Mouse (Mus musculus) forebrain, postnatal 0 days (tissue): ENCODE results near the gene Epdr1. TPM values are rescaled to one million over a fixed set of nuclear protein-coding genes. Genes with fewer than 3 reads are reported as not detected.
A peak's percentile ranks its signal among the peaks of the same experiment; 100 is the strongest.

ENCODE experiments used
- ATAC-seq: fragments of 200-750 bp; cut with Nextera tagmentation; 2 replicates; pipeline ENCODE4 v1.8.0; 2017; ENCODE audit warnings: mild to moderate bottlenecking, moderate library complexity
- DNase-seq: peaks from one replicate; pipeline ENCODE4 v3.0.0-alpha.2; 2015
- H3K27ac ChIP-seq: fragments of 300-500 bp; sonication (generic); 2 replicates; pipeline ENCODE4 v1.5.1; 2014; ENCODE audit warnings: low read depth, mild to moderate bottlenecking, antibody characterized with exemption, low read length, moderate library complexity, mixed read lengths
- H3K27me3 ChIP-seq: fragments of 300-500 bp; sonication (generic); 2 replicates; pipeline ENCODE4 v1.6.1; 2014; ENCODE audit warnings: mild to moderate bottlenecking, low read length, mixed read lengths; ENCODE audit not compliant: insufficient read depth
- H3K36me3 ChIP-seq: fragments of 300-500 bp; sonication (generic); 2 replicates; pipeline ENCODE4 v1.6.1; 2014; ENCODE audit warnings: mild to moderate bottlenecking, moderate library complexity; ENCODE audit not compliant: insufficient read depth
- H3K4me1 ChIP-seq: fragments of 300-500 bp; sonication (generic); 2 replicates; pipeline ENCODE4 v1.6.1; 2014; ENCODE audit warnings: antibody characterized with exemption; ENCODE audit not compliant: insufficient read depth
- H3K4me2 ChIP-seq: fragments of 300-500 bp; sonication (generic); 2 replicates; pipeline ENCODE4 v1.6.1; 2014; ENCODE audit warnings: low read depth, mild to moderate bottlenecking, moderate library complexity
- H3K4me3 ChIP-seq: fragments of 300-500 bp; sonication (generic); 2 replicates; pipeline ENCODE4 v1.5.1; 2014; ENCODE audit warnings: low read depth, low read length, mixed read lengths
- H3K9ac ChIP-seq: fragments of 300-500 bp; sonication (generic); 2 replicates; pipeline ENCODE4 v1.6.1; 2014; ENCODE audit warnings: mild to moderate bottlenecking
- H3K9me3 ChIP-seq: fragments of 300-500 bp; sonication (generic); 2 replicates; pipeline ENCODE4 v1.6.1; 2016; ENCODE audit warnings: low read length
- CTCF ChIP-seq: sonication (generic); IDR thresholded peaks from 2 replicates; pipeline ENCODE4 v1.5.1; 2016; ENCODE audit warnings: antibody characterized with exemption, control low read depth, low read depth
- WGBS: fragments of 180-500 bp; shearing (Covaris S2); extraction: QIAGEN DNeasy Blood & Tissue Kit; methylation state at CpG from one replicate; pipeline ENCODE4 v1.1.7; 2014; 5-methylcytosine and 5-hydroxymethylcytosine counted together
- polyA plus RNA-seq: library from polyadenylated mRNA; unstranded; fragments of >200 nt; fragmentation: Nextera tagmentation; extraction: Ambion mirVana; gene quantifications from 2 replicates; pipeline ENCODE4 v1.2.1, GENCODE M21; 2015
- total RNA-seq: library from RNA; depleted of rRNA; stranded (reverse); fragments of >200 nt; gene quantifications from 2 replicates; pipeline ENCODE4 v1.2.3, GENCODE M21; 2014; rRNA removed

Gene Epdr1
- 29.6 and 29.8 TPM in 2 replicates for total RNA-seq
- polyA plus RNA-seq, result 29.1 and 34.4 TPM in 2 replicates

DNA sequence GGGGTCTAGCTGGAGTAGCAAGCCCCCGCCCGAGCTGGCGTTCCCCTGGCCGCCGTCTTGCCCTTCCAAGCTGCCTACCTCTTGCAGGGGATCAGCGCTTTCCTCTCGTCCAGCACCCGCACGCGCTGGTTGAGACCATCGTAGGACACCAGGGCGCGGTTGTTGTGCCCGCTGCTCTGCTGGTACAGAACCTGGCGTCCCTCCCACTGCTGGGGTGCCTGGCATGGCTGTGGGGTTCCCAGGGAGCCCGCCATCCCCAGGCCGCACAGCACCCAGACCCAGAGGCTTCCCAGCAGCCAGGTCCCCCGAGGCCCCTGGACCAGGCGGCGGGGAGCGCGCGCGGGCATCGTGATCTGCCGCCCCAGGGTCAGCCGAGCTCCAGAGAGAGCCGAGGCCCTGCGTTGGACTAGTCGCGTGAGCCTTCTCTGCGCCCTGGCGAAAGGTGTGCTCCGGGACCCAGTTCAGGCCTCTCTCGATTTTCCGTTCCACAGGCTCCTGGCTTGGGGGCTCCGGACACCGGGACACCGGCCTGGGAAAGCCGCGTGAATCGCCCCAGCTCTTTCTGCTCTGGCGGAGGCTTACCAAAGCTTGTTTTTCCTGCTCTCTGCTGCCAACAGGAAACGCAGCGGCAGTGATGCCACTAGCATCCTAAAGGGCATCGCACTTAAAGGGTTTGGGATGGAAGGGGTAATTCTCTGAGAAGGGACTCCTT lies at the start of gene Epdr1:
TSS of gene Epdr1 (minus strand) at position 712 of the 712 bp plus-strand sequence.
- Histone ChIP-seq H3K27me3 (0 out of 2 replicates have a peak, but pooled peaks cover 8% of the 10 kb centered on the region), H3K36me3 (no peaks in the 10 kb centered on the region), H3K4me1 (peaks cover 4% of the 10 kb centered on the region; the same call in 1 of the 2 replicates), H3K9me3 (no peaks in the 10 kb centered on the region), H3K9ac (peak within 1 kb of the TSS; percentile 91), H3K27ac (peak within 1 kb of the TSS; percentile 85), H3K4me3 (peak within 1 kb of the TSS; percentile 88), H3K4me2 (peak within 1 kb of the TSS; percentile 84)
- peak; percentile 78 for TF ChIP-seq CTCF
- 1% methylated on average over 46 of the region's 46 CpGs for WGBS
- peak; percentile 91 for ATAC-seq
- DNase-seq, result peak; percentile 88

DNA sequence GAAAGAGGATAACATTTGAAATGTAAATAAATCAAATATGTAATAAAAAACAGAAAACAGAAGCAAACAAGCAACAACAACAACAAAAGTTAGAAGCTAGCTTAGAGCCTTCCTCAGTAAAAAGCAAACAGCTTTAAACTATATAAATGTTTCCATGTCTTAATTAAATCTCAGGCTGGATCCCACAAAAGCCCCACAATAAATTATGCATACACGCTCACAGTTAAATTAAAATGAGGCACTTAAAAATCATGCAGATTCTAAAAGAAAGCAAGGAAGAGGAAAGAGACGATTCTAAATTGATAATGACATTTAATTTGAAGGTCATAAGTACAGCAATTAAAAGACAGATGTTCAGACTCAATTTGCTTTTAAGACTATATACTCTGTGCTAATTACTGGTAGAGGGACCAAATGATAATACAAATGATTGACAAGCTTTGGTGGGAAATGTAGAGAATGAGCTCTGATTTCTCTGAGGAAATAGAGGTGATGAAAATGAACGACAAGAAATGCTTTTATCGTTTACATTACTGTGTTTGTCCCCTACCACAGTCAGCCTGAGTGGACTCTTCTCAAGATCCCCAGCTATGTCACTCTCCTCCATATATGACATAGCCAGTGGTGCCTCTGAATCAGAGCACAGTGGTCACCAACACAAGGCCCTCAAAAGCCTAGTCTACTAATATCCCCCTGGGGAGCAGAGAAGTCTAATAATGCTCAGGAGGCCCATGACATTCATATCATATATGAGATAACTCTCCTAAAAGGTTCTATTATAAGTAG lies 48.8 kb upstream of the Epdr1 start:
- ATAC-seq, result peak; percentile 61
- Histone ChIP-seq H3K9me3 (no peaks in the 10 kb centered on the region), H3K4me1 (no peaks in the 10 kb centered on the region; the same call in 1 of the 2 replicates), H3K9ac (no peak overlapping the region), H3K36me3 (no peaks in the 10 kb centered on the region), H3K4me2 (no peak overlapping the region), H3K27ac (no peak overlapping the region), H3K27me3 (no peaks in the 10 kb centered on the region), H3K4me3 (no peak overlapping the region)
- TF ChIP-seq CTCF, result no peak
- DNase-seq, result no peak
- 34% methylated on average over 4 of the region's 4 CpGs for WGBS

DNA sequence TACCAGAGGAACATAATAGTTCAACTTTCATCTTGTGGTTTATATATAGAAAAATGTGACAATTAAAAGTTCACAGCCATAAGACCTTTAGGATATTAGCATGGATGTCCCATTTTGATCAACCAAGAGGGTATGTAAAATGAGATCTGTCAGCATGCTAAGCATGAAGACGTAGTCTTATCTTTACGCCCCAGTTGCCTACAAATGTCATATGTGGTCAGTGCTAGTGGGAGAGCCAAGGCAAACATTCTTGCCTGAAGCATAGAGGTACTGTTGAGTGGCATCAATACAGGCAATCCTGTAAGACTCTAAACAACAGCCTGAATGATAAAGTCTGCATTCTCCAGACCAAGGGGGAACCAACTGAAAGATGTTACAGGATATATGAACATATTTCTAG lies 32.7 kb upstream of the Epdr1 start:
- 94% methylated on average over 2 of the region's 2 CpGs for WGBS
- H3K9ac ChIP-seq, result no peak overlapping the region

DNA sequence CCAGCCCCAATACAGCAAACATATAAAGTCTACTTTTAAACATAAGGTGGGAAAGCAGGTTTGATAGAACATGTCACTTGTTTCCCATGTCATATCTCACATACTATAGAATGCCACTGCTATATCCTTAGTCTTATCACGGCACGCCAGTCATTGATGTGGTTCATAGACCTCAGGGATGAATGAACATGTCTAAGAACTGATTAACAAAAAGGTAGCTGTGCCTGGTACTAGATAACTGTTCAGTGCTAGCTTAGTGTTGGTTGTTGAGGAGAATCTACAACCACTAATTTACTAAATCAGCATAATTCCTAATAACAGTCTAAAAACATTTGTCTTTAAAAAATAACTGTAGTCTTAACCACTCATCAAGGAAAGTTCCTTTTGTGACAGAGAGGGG lies 30.1 kb upstream of the Epdr1 start:
- DNase-seq, result no peak
- Histone ChIP-seq H3K4me2 (no peak overlapping the region), H3K36me3 (no peaks in the 10 kb centered on the region), H3K27me3 (no peaks in the 10 kb centered on the region), H3K9ac (no peak overlapping the region), H3K27ac (no peak overlapping the region), H3K4me3 (no peak overlapping the region), H3K9me3 (no peaks in the 10 kb centered on the region), H3K4me1 (no peaks in the 10 kb centered on the region)
- WGBS, result 94% methylated on average over 2 of the region's 2 CpGs
- ATAC-seq, result no peak
- TF ChIP-seq CTCF, result no peak

More for the DNA sequence above, 32.7 kb upstream of the Epdr1 start:
- H3K4me1 ChIP-seq, result no peaks in the 10 kb centered on the region
- H3K9me3 ChIP-seq, result no peaks in the 10 kb centered on the region
- ATAC-seq, result no peak
- no peak for DNase-seq
- H3K27ac ChIP-seq, result no peak overlapping the region
- H3K4me2 ChIP-seq, result no peak overlapping the region
- TF ChIP-seq CTCF, result no peak
- H3K36me3 ChIP-seq, result no peaks in the 10 kb centered on the region
- H3K4me3 ChIP-seq, result no peak overlapping the region
- H3K27me3 ChIP-seq, result no peaks in the 10 kb centered on the region

DNA sequence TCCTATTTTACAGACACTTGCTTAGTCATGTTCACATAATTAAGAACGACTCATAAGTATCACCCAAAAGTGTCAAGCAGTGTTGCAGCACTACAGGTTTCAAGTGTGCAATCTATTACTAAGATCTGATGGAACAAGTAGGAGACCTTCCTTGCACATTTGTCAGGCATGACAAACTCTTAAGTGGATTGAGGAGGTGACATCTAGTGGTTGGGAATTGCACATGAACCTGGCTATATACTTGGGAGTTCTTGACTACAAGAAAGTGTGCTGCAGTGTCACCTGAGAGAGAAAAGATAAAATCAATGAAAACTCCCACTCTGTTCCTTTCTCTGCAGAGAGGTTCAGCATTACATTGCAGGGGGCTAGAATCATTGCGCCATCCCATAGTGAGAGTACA lies 24.5 kb upstream of the Epdr1 start:
- DNase-seq (peak; percentile 41), ATAC-seq (0 out of 2 replicates have a peak, but pooled peaks have one; percentile 45)
- Histone ChIP-seq H3K36me3 (no peaks in the 10 kb centered on the region), H3K4me1 (no peaks in the 10 kb centered on the region), H3K27me3 (no peaks in the 10 kb centered on the region), H3K4me3 (no peak overlapping the region), H3K9me3 (no peaks in the 10 kb centered on the region), H3K27ac (no peak overlapping the region), H3K9ac (no peak overlapping the region), H3K4me2 (no peak overlapping the region)
- WGBS, result 76% methylated on average over 2 of the region's 2 CpGs
- peak; percentile 68 for TF ChIP-seq CTCF

DNA sequence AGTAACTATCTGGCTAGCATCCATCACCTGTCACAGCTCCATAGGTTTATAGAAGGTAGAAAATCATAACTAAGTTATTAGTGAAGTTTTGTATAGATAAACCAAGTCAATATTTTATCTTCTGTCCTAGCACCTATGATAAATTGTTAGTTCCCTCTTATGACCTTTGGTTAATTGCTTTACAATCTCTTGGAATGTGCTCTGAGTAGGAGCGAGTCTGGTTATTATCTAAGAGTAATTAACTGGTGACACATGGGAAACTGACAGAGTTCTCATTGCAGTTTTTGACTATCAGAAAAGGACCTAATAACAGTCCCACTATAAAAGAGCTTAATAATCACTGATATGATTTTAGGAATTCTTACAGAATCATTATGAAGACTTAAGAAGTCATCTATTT lies 23.8 kb upstream of the Epdr1 start:
- H3K9ac ChIP-seq, result no peak overlapping the region
- no peaks in the 10 kb centered on the region for H3K9me3 ChIP-seq
- no peak for TF ChIP-seq CTCF
- no peak for DNase-seq
- ATAC-seq, result no peak
- no peak overlapping the region for H3K27ac ChIP-seq
- no peaks in the 10 kb centered on the region for H3K4me1 ChIP-seq
- H3K4me3 ChIP-seq, result no peak overlapping the region
- H3K36me3 ChIP-seq, result no peaks in the 10 kb centered on the region
- whole genome bisulfite sequencing, result 57% methylated on average over 1 of the region's 1 CpGs
- no peak overlapping the region for H3K4me2 ChIP-seq
- no peaks in the 10 kb centered on the region for H3K27me3 ChIP-seq
